Mouse (Mus musculus) liver, adult 2 months (tissue): ENCODE measurements at regions not wholly inside any gene's neighbourhood (a gene's known extent, or its start where the extent isn't known, plus 50 kb on each side); places are given as distances from the start of the nearest gene placed in this dataset.
A peak's percentile ranks its signal among the peaks of the same experiment; 100 is the strongest.

Source experiments
- DNase-seq: peaks from one replicate; pipeline ENCODE4 v3.0.0-alpha.2; 2011; ENCODE audit warnings: low read depth, low spot score; ENCODE audit errors: extremely low read depth
- H3K27ac ChIP-seq: fragments of 200-500 bp; replicated peaks from 2 replicates; pipeline ENCODE4 v1.5.1; 2012; ENCODE audit warnings: low read depth, mild to moderate bottlenecking, control low read depth, inconsistent platforms, low read length; ENCODE audit not compliant: insufficient read depth
- H3K27me3 ChIP-seq: fragments of 200-500 bp; 2 replicates; pipeline ENCODE4 v1.6.1; 2012; ENCODE audit warnings: mild to moderate bottlenecking, moderate library complexity, low read length, inconsistent platforms; ENCODE audit not compliant: control insufficient read depth, insufficient read depth
- H3K36me3 ChIP-seq: fragments of 200-500 bp; 2 replicates; pipeline ENCODE4 v1.6.1; 2012; ENCODE audit warnings: low read length, inconsistent platforms; ENCODE audit not compliant: control insufficient read depth, insufficient read depth
- H3K4me1 ChIP-seq: fragments of 200-500 bp; 2 replicates; pipeline ENCODE4 v1.6.1; 2011; ENCODE audit warnings: low read length; ENCODE audit not compliant: control insufficient read depth, insufficient read depth
- H3K4me3 ChIP-seq: fragments of 200-500 bp; 2 replicates; pipeline ENCODE4 v1.5.1; 2011; ENCODE audit warnings: low read depth, mild to moderate bottlenecking, control low read depth, low read length, moderate library complexity; ENCODE audit not compliant: insufficient read depth
- H3K79me2 ChIP-seq: fragments of 200-500 bp; 2 replicates; pipeline ENCODE4 v1.6.1; 2012; ENCODE audit warnings: inconsistent platforms, mild to moderate bottlenecking, low read length, moderate library complexity; ENCODE audit not compliant: control insufficient read depth, insufficient read depth
- H3K9ac ChIP-seq: fragments of 200-500 bp; 2 replicates; pipeline ENCODE4 v1.6.1; 2012; ENCODE audit warnings: low read depth, mild to moderate bottlenecking, control low read depth, inconsistent platforms, low read length
- CTCF ChIP-seq: fragments of 200-500 bp; IDR thresholded peaks from 2 replicates; pipeline ENCODE4 v1.5.1; 2011; ENCODE audit warnings: low read depth, low read length, control low read depth
- POLR2A ChIP-seq: fragments of 200-500 bp; IDR thresholded peaks from 2 replicates; pipeline ENCODE4 v1.6.1; 2011; ENCODE audit warnings: low read length, control low read depth; ENCODE audit not compliant: insufficient read depth; ENCODE audit errors: extremely low read depth
- WGBS: fragments of 180-500 bp; shearing (Covaris S2); methylation state at CpG from one replicate; pipeline ENCODE4 v1.1.7; 2018; 5-methylcytosine and 5-hydroxymethylcytosine counted together

- H3K36me3 ChIP-seq = no peaks in the 10 kb centered on the region
- 89% methylated on average over 4 of the region's 4 CpGs for WGBS
- H3K79me2 ChIP-seq = no peaks in the 10 kb centered on the region
- H3K27me3 ChIP-seq = no peaks in the 10 kb centered on the region
- DNase-seq = peak; percentile 7
- H3K9ac ChIP-seq = no peak overlapping the region
- TF ChIP-seq CTCF (no peak), POLR2A (no peak)
- H3K27ac ChIP-seq = no peak overlapping the region
- H3K4me3 ChIP-seq = no peak overlapping the region
- H3K4me1 ChIP-seq = no peaks in the 10 kb centered on the region
Observed at GRCm38 (mm10) chr1:121136846-121137245, 195.5 kb downstream of the Insig2 start.

GRCm38 (mm10) chr1:121144981-121145380 is 187.4 kb downstream of the Insig2 start:
- TF ChIP-seq CTCF = no peak
- TF ChIP-seq POLR2A = no peak
- Histone ChIP-seq H3K9ac (no peak overlapping the region), H3K27ac (no peak overlapping the region), H3K4me3 (no peak overlapping the region), H3K79me2 (no peaks in the 10 kb centered on the region), H3K4me1 (no peaks in the 10 kb centered on the region), H3K36me3 (no peaks in the 10 kb centered on the region), H3K27me3 (no peaks in the 10 kb centered on the region)
- DNase-seq = no peak
- WGBS = 92% methylated on average over 1 of the region's 1 CpGs

- no peak overlapping the region for H3K9ac ChIP-seq
- no peak overlapping the region for H3K4me3 ChIP-seq
- TF ChIP-seq CTCF = no peak
- no peak for TF ChIP-seq POLR2A
- DNase-seq = no peak
- no peaks in the 10 kb centered on the region for H3K36me3 ChIP-seq
- no peaks in the 10 kb centered on the region for H3K79me2 ChIP-seq
- H3K27ac ChIP-seq = no peak overlapping the region
- H3K27me3 ChIP-seq = no peaks in the 10 kb centered on the region; the same call in 1 of the 2 replicates
- WGBS = 66% methylated on average over 5 of the region's 5 CpGs
- no peaks in the 10 kb centered on the region for H3K4me1 ChIP-seq
Observed at GRCm38 (mm10) chr1:121153476-121153875, 178.9 kb downstream of the Insig2 start.

- H3K27ac ChIP-seq = no peak overlapping the region
- TF ChIP-seq POLR2A (no peak), CTCF (no peak)
- no peaks in the 10 kb centered on the region for H3K36me3 ChIP-seq
- no peaks in the 10 kb centered on the region for H3K4me1 ChIP-seq
- DNase-seq = no peak
- H3K9ac ChIP-seq = no peak overlapping the region
- no peaks in the 10 kb centered on the region for H3K79me2 ChIP-seq
- H3K4me3 ChIP-seq = no peak overlapping the region
- H3K27me3 ChIP-seq = no peaks in the 10 kb centered on the region; the same call in 1 of the 2 replicates
- WGBS = 29% methylated on average over 8 of the region's 8 CpGs
Observed at GRCm38 (mm10) chr1:121154616-121155015, 177.8 kb downstream of the Insig2 start.

GRCm38 (mm10) chr1:121168651-121169050 is 163.7 kb downstream of the Insig2 start:
- TF ChIP-seq POLR2A = no peak
- no peak for TF ChIP-seq CTCF
- H3K79me2 ChIP-seq = no peaks in the 10 kb centered on the region
- H3K27ac ChIP-seq = no peak overlapping the region
- no peaks in the 10 kb centered on the region for H3K27me3 ChIP-seq
- no peak overlapping the region for H3K9ac ChIP-seq
- no peak overlapping the region for H3K4me3 ChIP-seq
- DNase-seq = no peak
- WGBS = 43% methylated on average over 3 of the region's 3 CpGs
- H3K36me3 ChIP-seq = no peaks in the 10 kb centered on the region
- no peaks in the 10 kb centered on the region for H3K4me1 ChIP-seq

GRCm38 (mm10) chr1:121176541-121176940 is 155.8 kb downstream of the Insig2 start:
- no peak for TF ChIP-seq CTCF
- no peak for TF ChIP-seq POLR2A
- no peaks in the 10 kb centered on the region for H3K4me1 ChIP-seq
- no peak overlapping the region for H3K4me3 ChIP-seq
- DNase-seq = no peak
- no peaks in the 10 kb centered on the region for H3K36me3 ChIP-seq
- H3K79me2 ChIP-seq = no peaks in the 10 kb centered on the region
- 13% methylated on average over 3 of the region's 3 CpGs for WGBS
- no peak overlapping the region for H3K27ac ChIP-seq
- H3K9ac ChIP-seq = no peak overlapping the region
- H3K27me3 ChIP-seq = peaks cover 10% of the 10 kb centered on the region; the same call in 1 of the 2 replicates
